Mouse (Mus musculus): ENCODE measurements around the gene Sf3b2.

DNA sequence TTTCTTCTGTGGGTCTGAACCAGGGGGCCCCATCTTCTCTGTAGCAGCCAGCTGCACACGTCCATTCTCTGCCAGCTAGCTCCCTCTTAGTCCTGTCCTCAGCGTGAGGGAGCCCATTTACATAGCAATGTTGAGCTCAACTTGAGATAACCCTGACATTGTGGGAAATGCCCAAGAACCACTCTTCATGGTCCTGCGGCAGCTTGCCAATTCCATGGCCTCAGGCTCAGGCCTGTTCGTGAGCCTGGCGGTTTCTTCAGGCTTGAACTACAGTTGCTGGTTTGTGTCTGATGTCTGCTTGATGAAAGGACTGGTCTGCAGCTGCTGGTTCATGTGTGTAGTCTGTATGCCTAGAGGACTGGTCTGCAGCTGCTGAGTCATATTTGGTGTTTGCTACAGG, 39.5 kb upstream of the Sf3b2 start:
- no peak for TF ChIP-seq POLR2A (IDR thresholded peaks at IDR 0.05; ENCODE audit: insufficient read length, low read depth)
- TF ChIP-seq TCF12 (IDR thresholded peaks at IDR 0.05; ENCODE audit: insufficient read depth, poor library complexity, severe bottlenecking): no peak
- no peak for TF ChIP-seq E2F4 (IDR thresholded peaks at IDR 0.05; ENCODE audit: insufficient read depth)
- TF ChIP-seq MYOG (IDR thresholded peaks at IDR 0.05; ENCODE audit: control insufficient read depth in 1 of 3, insufficient read depth in 1 of 3, insufficient read length in 2 of 3, low read depth in 2 of 3): no peak
- no peak for TF ChIP-seq POLR2AphosphoS2 (IDR thresholded peaks at IDR 0.05; ENCODE audit: insufficient read length, low read depth)
- no peak for TF ChIP-seq USF1 (IDR thresholded peaks at IDR 0.05; ENCODE audit: low read depth)
- TF ChIP-seq MYOD1 (IDR thresholded peaks at IDR 0.05; ENCODE audit: control insufficient read depth in 1 of 3, insufficient read length in 2 of 3, low read depth in 2 of 3): no peak
- TF ChIP-seq MAX (IDR thresholded peaks at IDR 0.05; ENCODE audit: low read depth): no peak
- no peak for TF ChIP-seq CEBPB (IDR thresholded peaks at IDR 0.05; ENCODE audit: insufficient read depth, poor library complexity, severe bottlenecking)
